Mouse (Mus musculus): ENCODE results near the gene Agpat3.

- TF ChIP-seq ZC3H11A (IDR thresholded peaks at IDR 0.05; ENCODE audit: borderline replicate concordance, low read depth, low read length) (no peak), CHD2 (IDR thresholded peaks at IDR 0.05; ENCODE audit: low read depth, low read length) (no peak), ZNF384 (IDR thresholded peaks at IDR 0.05; ENCODE audit: low read depth, low read length) (no peak), HCFC1 (IDR thresholded peaks at IDR 0.05; ENCODE audit: borderline replicate concordance, insufficient read depth, low read length) (no peak), MAFK (IDR thresholded peaks at IDR 0.05; ENCODE audit: insufficient read depth, low read depth, low read length) (no peak)
Observed at GRCm38 (mm10) chr10:78390982-78391470, 38.7 kb upstream of the Agpat3 start.
